Mouse (Mus musculus) right cerebral cortex, adult 18-20 months (tissue): ENCODE data around the gene Gm26620.

Source experiments
- DNase-seq: peaks from one replicate; pipeline ENCODE4 v3.0.0; 2022; ENCODE audit warnings: mixed read lengths

Gm26620 gene

GRCm38 (mm10) chr1:170871402-170871801, 13.5 kb upstream of the Gm26620 start:
- no peak for DNase-seq

GRCm38 (mm10) chr1:170871961-170872360, 12.9 kb upstream of the Gm26620 start:
- no peak for DNase-seq

- no peak for DNase-seq
Observed at GRCm38 (mm10) chr1:170875676-170876075, 9.2 kb upstream of the Gm26620 start.

- DNase-seq: no peak
Observed at GRCm38 (mm10) chr1:170876906-170877305, 8.0 kb upstream of the Gm26620 start.

GRCm38 (mm10) chr1:170882915-170883485, 1.9 kb upstream of the Gm26620 start:
- DNase-seq: no peak

- no peak for DNase-seq
Observed at GRCm38 (mm10) chr1:170884390-170884789, 475 bp upstream of the Gm26620 start.

- DNase-seq: no peak
Observed at GRCm38 (mm10) chr1:170886044-170886458, 1.2 kb downstream of the Gm26620 start.

GRCm38 (mm10) chr1:170889310-170889709, 4.4 kb downstream of the Gm26620 start:
- DNase-seq: no peak

GRCm38 (mm10) chr1:170891646-170892045, 6.8 kb downstream of the Gm26620 start:
- DNase-seq: no peak

- DNase-seq: no peak
Observed at GRCm38 (mm10) chr1:170892279-170892678, 7.4 kb downstream of the Gm26620 start.

- DNase-seq: no peak
Observed at GRCm38 (mm10) chr1:170894603-170895602, 10.0 kb downstream of the Gm26620 start.

- DNase-seq: no peak
Observed at GRCm38 (mm10) chr1:170896651-170897281, 11.9 kb downstream of the Gm26620 start.

GRCm38 (mm10) chr1:170898413-170899075, 13.7 kb downstream of the Gm26620 start:
- DNase-seq: no peak

- DNase-seq: peak; percentile 29
Observed at GRCm38 (mm10) chr1:170900799-170901467, 16.1 kb downstream of the Gm26620 start.

- DNase-seq: peak; percentile 83
Observed at GRCm38 (mm10) chr1:170901536-170902238, 16.8 kb downstream of the Gm26620 start.

- DNase-seq: no peak
Observed at GRCm38 (mm10) chr1:170903485-170903884, 18.6 kb downstream of the Gm26620 start.

- no peak for DNase-seq
Observed at GRCm38 (mm10) chr1:170907111-170907455, 22.2 kb downstream of the Gm26620 start.

- peak; percentile 53 for DNase-seq
Observed at GRCm38 (mm10) chr1:170907456-170908191, 22.8 kb downstream of the Gm26620 start.

- DNase-seq: peak; percentile 9
Observed at GRCm38 (mm10) chr1:170908341-170908740, 23.5 kb downstream of the Gm26620 start.

- DNase-seq: no peak
Observed at GRCm38 (mm10) chr1:170911907-170912660, 27.2 kb downstream of the Gm26620 start.
